Comparison of ENCODE assay signal across 8 mouse cellular contexts in genomic region chr3:87838622-87839021, GRCm38 (mm10). TPM values are rescaled to one million over a fixed set of nuclear protein-coding genes. Genes with fewer than 3 reads are reported as not detected.
DNase-seq lines count a peak whose midpoint lies in the region; ATAC-seq lines count a peak whose summit lies in the region.

No protein-coding gene starts in this region.

- no peaks in the 10 kb centered on the region for H3K27me3 ChIP-seq in hindbrain, embryonic 14.5 days (ENCODE audit: control insufficient read depth, insufficient read depth, low read length)
- H3K27me3 ChIP-seq in hindbrain, embryonic 12.5 days, result peaks cover 3% of the 10 kb centered on the region; the same call in 1 of the 2 replicates

- no peaks in the 10 kb centered on the region for H3K4me1 ChIP-seq in hindbrain, embryonic 14.5 days (replicated peaks; ENCODE audit: control insufficient read depth, insufficient read depth, low read length)
- H3K4me1 ChIP-seq in hindbrain, embryonic 12.5 days, result no peaks in the 10 kb centered on the region

- H3K4me2 ChIP-seq in hindbrain, embryonic 14.5 days (replicated peaks), result no peak overlapping the region
- no peak overlapping the region for H3K4me2 ChIP-seq in hindbrain, embryonic 12.5 days (replicated peaks)

- no peak overlapping the region for H3K27ac ChIP-seq in hindbrain, embryonic 14.5 days
- no peak overlapping the region for H3K27ac ChIP-seq in hindbrain, embryonic 12.5 days

- peak; percentile 86 for DNase-seq in hindbrain, embryonic 14.5 days (ENCODE audit: low spot score)
- peak; percentile 62 to 91 for DNase-seq in adrenal gland, adult (ENCODE audit: inconsistent age in 2 of 2, low spot score in 1 of 2)
- peak; percentile 92 for DNase-seq in embryo, embryonic 10 days (ENCODE audit: low spot score)
- peak; percentile 62 to 78 for DNase-seq in left cerebral cortex, postnatal 25 days (ENCODE audit: low spot score in 2 of 2)
- peak; percentile 82 for DNase-seq in ovary, postnatal 14 days (ENCODE audit: low spot score)
- DNase-seq in thymus, postnatal 0 days (ENCODE audit: low spot score), result peak; percentile 83

- H3K4me3 ChIP-seq in hindbrain, embryonic 14.5 days (replicated peaks; ENCODE audit: low read length), result no peak overlapping the region
- H3K4me3 ChIP-seq in hindbrain, embryonic 12.5 days, result no peak overlapping the region

- WGBS in hindbrain, embryonic 14.5 days, result 4% methylated on average over 4 of the region's 4 CpGs
- 1% methylated on average over 4 of the region's 4 CpGs for WGBS in hindbrain, embryonic 12.5 days

- H3K9me3 ChIP-seq in hindbrain, embryonic 14.5 days (ENCODE audit: control insufficient read depth, low read length), result no peaks in the 10 kb centered on the region
- no peaks in the 10 kb centered on the region for H3K9me3 ChIP-seq in hindbrain, embryonic 12.5 days (replicated peaks)

- no peaks in the 10 kb centered on the region for H3K36me3 ChIP-seq in hindbrain, embryonic 14.5 days (replicated peaks; ENCODE audit: control insufficient read depth, insufficient read depth)
- no peaks in the 10 kb centered on the region for H3K36me3 ChIP-seq in hindbrain, embryonic 12.5 days

- intact Hi-C loops in left cerebral cortex, postnatal 25 days (cut with DNase I), result loop anchor here (5.0 kb wide), 1 partner anchor 66 kb away; no protein-coding TSS in a partner anchor

- no peak for ATAC-seq in hindbrain, embryonic 14.5 days (ENCODE audit: low FRiP score)
- no peak for ATAC-seq in hindbrain, embryonic 12.5 days (ENCODE audit: low FRiP score)
- ATAC-seq in hematopoietic stem cell, adult 5-6 weeks (replicated peaks in 1 of 2; ENCODE audit: insufficient read depth in 1 of 2, low FRiP score in 2 of 2, low TSS enrichment in 1 of 2, low read depth in 1 of 2, poor library complexity in 2 of 2, severe bottlenecking in 2 of 2), result peak; percentile 67 to 86

- no peak overlapping the region for H3K9ac ChIP-seq in hindbrain, embryonic 14.5 days
- H3K9ac ChIP-seq in hindbrain, embryonic 12.5 days, result no peak overlapping the region

RNA-seq across cellular contexts. Expression of gene Sh2d2a, which starts 7.9 kb away (rescaled TPM):
- polyA plus RNA-seq in hindbrain, embryonic 14.5 days (2014; fragmentation: Nextera tagmentation; extraction: Ambion mirVana), result not detected in 2 replicates
- polyA plus RNA-seq in hindbrain, embryonic 12.5 days (2016; fragmentation: Nextera tagmentation; extraction: Ambion mirVana), result not detected in 2 replicates
- 0.44 and 0.74 TPM in 2 replicates for total RNA-seq in hematopoietic stem cell, adult 5-6 weeks (2017)
- not detected for total RNA-seq in left cerebral cortex, postnatal 25 days (2021)
- 101 and 108 TPM in 2 replicates for polyA plus RNA-seq in thymus, postnatal 0 days (2015; fragmentation: Nextera tagmentation; extraction: Ambion mirVana)

RNA-seq across cellular contexts. Expression of gene Pear1, which starts 14.5 kb away (rescaled TPM):
- 9.9 and 10.2 TPM in 2 replicates for polyA plus RNA-seq in hindbrain, embryonic 14.5 days (2014; fragmentation: Nextera tagmentation; extraction: Ambion mirVana)
- 13.1 and 13.2 TPM in 2 replicates for polyA plus RNA-seq in hindbrain, embryonic 12.5 days (2016; fragmentation: Nextera tagmentation; extraction: Ambion mirVana)
- 17.9 and 24.6 TPM in 2 replicates for total RNA-seq in hematopoietic stem cell, adult 5-6 weeks (2017)
- 1 to 10 TPM; 7.4 to 10.0 TPM for total RNA-seq in left cerebral cortex, postnatal 25 days (2021)
- polyA plus RNA-seq in thymus, postnatal 0 days (2015; fragmentation: Nextera tagmentation; extraction: Ambion mirVana), result 3.5 and 3.6 TPM in 2 replicates

RNA-seq across cellular contexts. Expression of gene Insrr, which starts 41.9 kb away (rescaled TPM):
- polyA plus RNA-seq in hindbrain, embryonic 14.5 days (2014; fragmentation: Nextera tagmentation; extraction: Ambion mirVana), result 0.52 and 1.3 TPM in 2 replicates
- 1.2 and 1.7 TPM in 2 replicates for polyA plus RNA-seq in hindbrain, embryonic 12.5 days (2016; fragmentation: Nextera tagmentation; extraction: Ambion mirVana)
- total RNA-seq in hematopoietic stem cell, adult 5-6 weeks (2017), result 0.50 and 0.79 TPM in 2 replicates
- under 1 TPM; 0.60 to 0.73 TPM for total RNA-seq in left cerebral cortex, postnatal 25 days (2021)
- polyA plus RNA-seq in thymus, postnatal 0 days (2015; fragmentation: Nextera tagmentation; extraction: Ambion mirVana), result 0.04 and 0.05 TPM in 2 replicates

RNA-seq across cellular contexts. Expression of gene Ntrk1, which starts 43.7 kb away (rescaled TPM):
- 1.7 and 4.3 TPM in 2 replicates for polyA plus RNA-seq in hindbrain, embryonic 14.5 days (2014; fragmentation: Nextera tagmentation; extraction: Ambion mirVana)
- polyA plus RNA-seq in hindbrain, embryonic 12.5 days (2016; fragmentation: Nextera tagmentation; extraction: Ambion mirVana), result 19.3 and 24.0 TPM in 2 replicates
- not detected in 2 replicates for total RNA-seq in hematopoietic stem cell, adult 5-6 weeks (2017)
- total RNA-seq in left cerebral cortex, postnatal 25 days (2021), result 1 to 10 TPM in 1 of 2 experiments, under 1 TPM in 1; 0.21 to 1.7 TPM
- 0.15 and 0.48 TPM in 2 replicates for polyA plus RNA-seq in thymus, postnatal 0 days (2015; fragmentation: Nextera tagmentation; extraction: Ambion mirVana)

RNA-seq across cellular contexts. Expression of gene Prcc, which starts 46.8 kb away (rescaled TPM):
- 15.5 and 17.2 TPM in 2 replicates for polyA plus RNA-seq in hindbrain, embryonic 14.5 days (2014; fragmentation: Nextera tagmentation; extraction: Ambion mirVana)
- 14.7 and 16.4 TPM in 2 replicates for polyA plus RNA-seq in hindbrain, embryonic 12.5 days (2016; fragmentation: Nextera tagmentation; extraction: Ambion mirVana)
- total RNA-seq in hematopoietic stem cell, adult 5-6 weeks (2017), result 35.7 and 40.0 TPM in 2 replicates
- 10 to 100 TPM; 63.3 to 67.0 TPM for total RNA-seq in left cerebral cortex, postnatal 25 days (2021)
- 13.9 and 14.4 TPM in 2 replicates for polyA plus RNA-seq in thymus, postnatal 0 days (2015; fragmentation: Nextera tagmentation; extraction: Ambion mirVana)

Comparison
In these comparisons a context has a peak if more than half of its experiments do, and no peak if none do; other contexts are left out.
1. ATAC-seq: peak in hematopoietic stem cell, adult 5-6 weeks (2 of 2); none in hindbrain, embryonic 14.5 days (single experiment) and hindbrain, embryonic 12.5 days (single experiment).
2. RNA of gene Sh2d2a, which starts 7.9 kb away (polyA plus RNA-seq): 101 to 108 TPM in thymus, postnatal 0 days; not detected in hindbrain, embryonic 14.5 days and not detected in hindbrain, embryonic 12.5 days; every median in the first group is over 10 times any median in the second.
3. Peak in every context shown above with its lines, with median percentiles within 50 percentile points of each other: DNase-seq.